ENCODE assay signal across 8 mouse cellular contexts in the genomic region with DNA sequence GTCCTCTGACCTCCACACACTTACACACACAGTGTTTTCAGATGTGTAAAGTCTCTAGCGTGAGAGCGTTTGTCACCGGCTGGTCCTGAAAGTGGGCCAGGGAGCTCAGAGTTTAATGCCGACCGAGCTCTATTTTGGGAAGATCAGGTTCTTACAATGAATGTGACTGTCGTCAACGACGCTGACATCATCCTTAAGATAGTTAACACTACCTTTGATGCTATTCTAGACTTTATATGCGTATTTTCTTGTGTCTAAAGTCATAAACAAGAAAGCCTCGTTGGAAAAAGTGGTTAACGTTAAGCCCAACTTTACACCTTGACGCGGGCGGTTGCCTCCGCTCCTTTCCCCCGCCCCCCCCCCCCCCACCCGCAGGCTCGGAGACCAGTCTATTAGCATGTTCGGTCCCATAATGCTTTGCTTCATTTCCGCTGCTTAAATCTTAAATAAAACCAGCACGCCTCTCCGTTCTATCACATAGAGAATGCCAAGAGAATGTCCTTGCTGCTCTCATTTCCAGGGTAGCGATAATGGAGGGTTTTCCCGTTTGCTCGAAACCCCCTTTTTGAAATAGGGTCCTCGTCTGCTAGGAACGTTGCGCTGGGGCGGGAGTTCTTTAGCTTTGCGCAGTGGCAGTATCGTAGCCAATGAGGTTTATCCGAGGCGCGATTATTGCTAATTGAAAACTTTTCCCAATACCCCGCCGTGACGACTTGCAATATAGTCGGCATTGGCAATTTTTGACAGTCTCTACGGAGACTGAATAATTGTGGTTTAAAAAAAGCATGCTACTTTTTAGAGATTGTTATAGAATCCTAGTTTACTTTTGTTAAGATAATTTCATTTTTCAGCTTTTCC. TPM values are rescaled to one million over a fixed set of nuclear protein-coding genes. Genes with fewer than 3 reads are reported as not detected.
DNase-seq lines count a peak whose midpoint lies in the region; ATAC-seq and TF ChIP-seq lines count a peak whose summit lies in the region.

No protein-coding gene starts in this region.

- intact Hi-C loops in left cerebral cortex, postnatal 14 days (cut with DNase I): no loop called here

- H3K27ac ChIP-seq in cortical plate, adult 2 months (ENCODE audit: insufficient read depth, low read length): peak overlapping the region; percentile 95
- peak overlapping the region; percentile 97 for H3K27ac ChIP-seq in midbrain, embryonic 10.5 days (replicated peaks)

- DNase-seq in adipocyte (ENCODE audit: low spot score): peak; percentile 85
- DNase-seq in gastrocnemius, postnatal 10 days: peak; percentile 69
- peak; percentile 79 to 90 for DNase-seq in left cerebral cortex, postnatal 14 days (ENCODE audit: low spot score in 2 of 2)
- peak; percentile 84 for DNase-seq in midbrain, embryonic 10.5 days (ENCODE audit: low spot score)
- DNase-seq in skeletal muscle tissue, adult 2 months (ENCODE audit: low read depth, low spot score): peak; percentile 78

- peak; percentile 99 for TF ChIP-seq POLR2A in cortical plate, adult 2 months (IDR thresholded peaks at IDR 0.05; ENCODE audit: extremely low read depth, insufficient read depth, low read length)

- H3K9me3 ChIP-seq in midbrain, embryonic 10.5 days (replicated peaks): no peaks in the 10 kb centered on the region

- H3K4me1 ChIP-seq in cortical plate, adult 2 months (ENCODE audit: control insufficient read depth, insufficient read depth, low read length): peaks cover 2% of the 10 kb centered on the region; the same call in 1 of the 2 replicates
- peaks cover 34% of the 10 kb centered on the region for H3K4me1 ChIP-seq in midbrain, embryonic 10.5 days

- H3K27me3 ChIP-seq in midbrain, embryonic 10.5 days (ENCODE audit: low read depth, poor library complexity, severe bottlenecking): no peaks in the 10 kb centered on the region

- no peak for TF ChIP-seq CTCF in cortical plate, adult 2 months (IDR thresholded peaks at IDR 0.05; ENCODE audit: extremely low read depth, insufficient read depth, low read length)

- peak; percentile 62 for ATAC-seq in inflammation-experienced regulatory T-cells, adult 6 months
- ATAC-seq in megakaryocyte-erythroid progenitor cell, adult 5-6 weeks (replicated peaks; ENCODE audit: low FRiP score, low TSS enrichment, poor library complexity, severe bottlenecking): no peak; the same call in 1 of the 2 replicates

- H3K36me3 ChIP-seq in midbrain, embryonic 10.5 days: no peaks in the 10 kb centered on the region

- peak overlapping the region; percentile 40 for H3K4me3 ChIP-seq in cortical plate, adult 2 months (ENCODE audit: insufficient read depth, low read length)
- peak overlapping the region; percentile 53 for H3K4me3 ChIP-seq in midbrain, embryonic 10.5 days

- WGBS in midbrain, embryonic 10.5 days: under 1% methylated on average over 39 of the region's 39 CpGs

RNA-seq across cellular contexts. Expression of a gene that starts 4.5 kb away (rescaled TPM):
- 89.5 and 107 TPM in 2 replicates for polyA plus RNA-seq in cortical plate, adult 2 months (2012; rRNA removed)
- total RNA-seq in gastrocnemius, postnatal 10 days (2021): 10 to 100 TPM; 12.7 to 16.6 TPM
- polyA plus RNA-seq in inflammation-experienced regulatory T-cells, adult 6 months (2017; shearing (Covaris generic)): 10 to 100 TPM; 12.0 to 18.5 (median 14.8) TPM
- total RNA-seq in left cerebral cortex, postnatal 14 days (2021): 10 to 100 TPM; 27.4 to 27.7 TPM
- polyA plus RNA-seq in midbrain, embryonic 10.5 days (2016; fragmentation: Nextera tagmentation; extraction: Ambion mirVana): 15.2 and 17.0 TPM in 2 replicates
- 10.7 and 20.4 TPM in 2 replicates for total RNA-seq in megakaryocyte-erythroid progenitor cell, adult 5-6 weeks (2014; fragmentation: Nextera tagmentation)
- 3.4 and 7.2 TPM in 2 replicates for total RNA-seq in megakaryocyte-erythroid progenitor cell, adult 5-6 weeks (2017)

RNA-seq across cellular contexts. Expression of a gene that starts 17.4 kb away (rescaled TPM):
- polyA plus RNA-seq in cortical plate, adult 2 months (2012; rRNA removed): 41.6 and 45.3 TPM in 2 replicates
- total RNA-seq in gastrocnemius, postnatal 10 days (2021): 100 to 1,000 TPM; 107 to 130 TPM
- polyA plus RNA-seq in inflammation-experienced regulatory T-cells, adult 6 months (2017; shearing (Covaris generic)): 10 to 100 TPM; 13.7 to 22.1 (median 16.7) TPM
- total RNA-seq in left cerebral cortex, postnatal 14 days (2021): 10 to 100 TPM; 20.8 to 22.1 TPM
- 27.9 and 28.9 TPM in 2 replicates for polyA plus RNA-seq in midbrain, embryonic 10.5 days (2016; fragmentation: Nextera tagmentation; extraction: Ambion mirVana)
- total RNA-seq in megakaryocyte-erythroid progenitor cell, adult 5-6 weeks (2014; fragmentation: Nextera tagmentation): 31.8 and 34.0 TPM in 2 replicates
- total RNA-seq in megakaryocyte-erythroid progenitor cell, adult 5-6 weeks (2017): 36.1 and 47.5 TPM in 2 replicates

RNA-seq across cellular contexts. Expression of a gene that starts 23.0 kb away (rescaled TPM):
- polyA plus RNA-seq in cortical plate, adult 2 months (2012; rRNA removed): not detected in 2 replicates
- total RNA-seq in gastrocnemius, postnatal 10 days (2021): not detected
- polyA plus RNA-seq in inflammation-experienced regulatory T-cells, adult 6 months (2017; shearing (Covaris generic)): not detected
- not detected for total RNA-seq in left cerebral cortex, postnatal 14 days (2021)
- 0.41 and 0.62 TPM in 2 replicates for polyA plus RNA-seq in midbrain, embryonic 10.5 days (2016; fragmentation: Nextera tagmentation; extraction: Ambion mirVana)
- total RNA-seq in megakaryocyte-erythroid progenitor cell, adult 5-6 weeks (2014; fragmentation: Nextera tagmentation): not detected in 2 replicates
- not detected in 2 replicates for total RNA-seq in megakaryocyte-erythroid progenitor cell, adult 5-6 weeks (2017)

RNA-seq across cellular contexts. Expression of a gene that starts 59.7 kb away (rescaled TPM):
- 43.8 and 44.3 TPM in 2 replicates for polyA plus RNA-seq in cortical plate, adult 2 months (2012; rRNA removed)
- 1 to 10 TPM; 2.6 to 6.1 TPM for total RNA-seq in gastrocnemius, postnatal 10 days (2021)
- not detected for polyA plus RNA-seq in inflammation-experienced regulatory T-cells, adult 6 months (2017; shearing (Covaris generic))
- 10 to 100 TPM; 45.4 to 54.0 TPM for total RNA-seq in left cerebral cortex, postnatal 14 days (2021)
- 190 and 232 TPM in 2 replicates for polyA plus RNA-seq in midbrain, embryonic 10.5 days (2016; fragmentation: Nextera tagmentation; extraction: Ambion mirVana)
- total RNA-seq in megakaryocyte-erythroid progenitor cell, adult 5-6 weeks (2014; fragmentation: Nextera tagmentation): not detected in 2 replicates
- not detected in 2 replicates for total RNA-seq in megakaryocyte-erythroid progenitor cell, adult 5-6 weeks (2017)
